Mouse (Mus musculus) monocyte, adult 5-6 weeks (primary cell): ENCODE measurements at regions not wholly inside any gene's neighbourhood (a gene's known extent, or its start where the extent isn't known, plus 50 kb on each side); places are given as distances from the start of the nearest gene placed in this dataset.

ENCODE experiments used
- ATAC-seq: fragments of 153-309, 156-312 bp; replicated peaks from 2 replicates; pipeline ENCODE4 v1.8.0; 2017; ENCODE audit warnings: mild to moderate bottlenecking; ENCODE audit not compliant: low TSS enrichment, insufficient number of reproducible peaks, severe bottlenecking, poor library complexity, low FRiP score

DNA sequence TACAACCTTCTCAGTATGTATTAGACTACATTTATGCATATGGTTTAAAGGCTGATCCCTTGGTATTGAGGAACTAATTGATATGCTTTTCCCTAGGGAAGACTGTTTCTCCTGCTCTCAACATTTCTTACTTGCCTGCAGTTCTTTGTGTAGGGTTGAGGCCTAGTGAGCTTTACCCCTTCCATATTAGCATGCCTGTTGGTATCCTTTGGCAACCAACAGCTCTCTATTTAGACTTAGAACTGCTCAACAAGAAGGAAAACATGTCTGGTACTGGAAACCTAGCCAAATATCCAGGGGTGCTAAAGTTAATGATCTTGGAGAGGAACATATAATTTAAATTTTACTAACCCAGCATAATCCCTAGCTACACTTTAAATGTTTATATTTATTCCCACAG, 270.9 kb upstream of the Tmem161b start:
- no peak for ATAC-seq

GRCm38 (mm10) chr13:83951808-83952207, 270.3 kb upstream of the Tmem161b start:
- ATAC-seq, result no peak

GRCm38 (mm10) chr13:83952353-83952752, 269.7 kb upstream of the Tmem161b start:
- no peak for ATAC-seq

- ATAC-seq, result no peak
These were observed 269.2 kb upstream of the Tmem161b start for GRCm38 (mm10) chr13:83952862-83953261.

DNA sequence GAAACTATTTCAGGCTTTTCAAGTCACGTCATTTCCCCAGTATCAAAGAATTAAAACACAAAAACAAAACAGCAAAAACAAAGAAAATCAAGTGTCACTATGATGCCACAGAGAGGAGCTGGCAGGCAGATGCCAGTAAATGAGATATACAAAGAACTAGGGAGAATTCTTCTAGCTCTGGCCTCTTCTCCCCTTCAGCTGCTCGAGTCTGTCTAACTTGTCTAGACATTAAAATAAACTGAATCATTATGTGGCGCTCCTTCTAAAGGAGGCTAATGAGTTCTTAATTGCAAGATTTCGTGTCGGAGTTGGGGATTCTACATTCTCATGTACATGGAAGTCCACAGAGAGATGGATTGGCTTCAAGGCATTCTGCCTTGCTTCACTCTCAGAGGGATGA, 266.4 kb upstream of the Tmem161b start:
- no peak for ATAC-seq

DNA sequence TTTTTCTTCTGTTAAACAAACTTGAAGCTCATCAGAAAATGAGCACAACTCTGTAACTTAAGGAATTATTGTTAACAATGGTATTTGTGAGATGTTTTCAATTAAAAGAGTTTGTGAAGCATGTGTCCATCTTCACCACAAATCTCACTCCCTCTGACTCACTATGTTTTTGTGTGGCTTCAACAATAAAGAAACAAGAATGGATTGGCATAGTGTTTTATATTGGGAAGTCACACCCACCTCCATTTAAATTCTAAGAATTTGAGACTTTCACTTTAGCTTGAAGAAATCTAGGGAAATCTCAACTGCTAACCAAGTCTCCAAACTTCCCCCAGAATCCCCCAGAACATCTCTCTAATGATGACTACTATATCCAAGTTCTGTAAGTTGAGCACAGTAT, 243.6 kb upstream of the Tmem161b start:
- ATAC-seq, result no peak

GRCm38 (mm10) chr13:83979535-83979934, 242.6 kb upstream of the Tmem161b start:
- ATAC-seq, result no peak

DNA sequence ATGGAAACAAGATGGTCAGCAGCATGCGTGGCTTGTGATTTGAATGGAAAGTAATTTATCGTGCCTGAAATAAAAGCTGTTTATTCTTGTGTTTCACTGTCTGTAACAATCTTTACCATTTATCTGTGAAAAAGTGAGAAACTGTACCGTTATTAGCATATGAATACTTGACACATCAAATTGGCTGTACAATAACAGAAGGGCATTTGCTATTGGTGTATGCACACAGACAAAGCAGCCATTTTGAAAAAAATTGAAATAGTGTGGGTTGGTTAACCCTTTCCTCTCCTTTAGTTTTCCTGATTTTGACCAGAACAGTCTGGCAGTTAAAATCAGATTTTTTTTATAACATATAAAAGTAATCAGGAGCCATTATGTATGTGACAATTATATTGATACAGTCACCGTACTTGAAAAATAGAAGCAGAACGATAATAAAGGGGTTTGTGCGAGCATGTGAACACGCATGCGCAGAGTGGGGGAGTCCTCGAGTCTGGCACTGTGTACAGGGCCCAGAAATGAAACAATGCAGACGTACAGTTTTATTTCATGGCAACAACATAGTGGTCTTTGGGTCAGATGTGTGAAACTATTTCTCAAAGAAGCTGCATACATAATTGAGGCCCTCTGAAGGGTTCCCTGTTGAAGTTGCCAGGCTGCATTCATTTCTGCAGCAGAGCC, 237.3 kb upstream of the Tmem161b start:
- no peak for ATAC-seq

DNA sequence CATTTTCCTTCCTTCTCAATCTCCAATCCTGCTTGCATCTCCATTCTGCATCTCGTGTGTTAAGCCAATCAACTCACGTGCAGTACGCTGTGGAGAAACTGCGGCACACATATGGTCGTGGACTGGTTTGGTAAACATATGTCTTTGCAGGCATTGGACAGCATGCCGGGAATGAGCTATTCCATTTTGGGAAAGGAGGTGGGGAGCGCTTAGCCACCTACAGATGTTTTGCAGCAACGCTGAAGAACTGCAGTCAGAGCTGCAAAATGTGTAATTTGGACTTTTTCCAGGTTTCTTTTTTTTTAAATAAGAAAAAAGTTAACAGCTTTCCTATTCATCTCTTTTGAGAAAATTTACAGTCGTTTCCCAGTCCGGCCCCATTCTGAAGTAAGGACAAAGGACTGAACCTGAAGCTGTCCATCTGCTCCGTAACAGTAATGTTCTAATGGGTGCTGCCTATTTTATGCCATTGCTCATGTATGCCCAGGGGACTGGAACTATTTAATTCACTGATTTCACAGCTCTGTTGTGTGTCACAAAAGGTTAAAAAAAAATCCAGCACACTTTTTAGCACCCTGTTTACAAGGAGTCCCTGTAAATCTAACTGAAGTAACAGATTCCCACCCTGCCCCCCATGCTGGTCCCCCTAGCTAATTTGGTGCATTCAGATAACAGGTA, 234.2 kb upstream of the Tmem161b start:
- ATAC-seq, result no peak

DNA sequence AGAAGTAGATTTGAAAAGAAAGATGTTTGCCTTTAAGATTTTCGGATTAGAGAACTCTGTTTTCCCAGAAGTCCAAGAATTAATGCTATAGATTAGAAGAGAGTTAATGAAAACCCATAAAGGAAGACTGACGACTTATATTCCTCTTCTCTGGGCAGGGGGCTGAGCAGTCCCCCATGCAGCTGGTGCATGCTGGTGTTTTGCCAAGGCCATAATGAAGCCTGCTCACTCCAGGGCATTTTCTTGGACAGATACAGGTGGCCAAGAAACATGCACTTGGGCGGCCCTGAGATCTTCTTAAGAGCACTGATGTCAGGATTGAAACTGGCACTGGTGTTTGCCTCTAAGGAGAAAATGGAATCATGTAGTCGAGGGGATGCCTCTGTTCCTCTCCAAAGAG, 233.6 kb upstream of the Tmem161b start:
- ATAC-seq, result no peak

DNA sequence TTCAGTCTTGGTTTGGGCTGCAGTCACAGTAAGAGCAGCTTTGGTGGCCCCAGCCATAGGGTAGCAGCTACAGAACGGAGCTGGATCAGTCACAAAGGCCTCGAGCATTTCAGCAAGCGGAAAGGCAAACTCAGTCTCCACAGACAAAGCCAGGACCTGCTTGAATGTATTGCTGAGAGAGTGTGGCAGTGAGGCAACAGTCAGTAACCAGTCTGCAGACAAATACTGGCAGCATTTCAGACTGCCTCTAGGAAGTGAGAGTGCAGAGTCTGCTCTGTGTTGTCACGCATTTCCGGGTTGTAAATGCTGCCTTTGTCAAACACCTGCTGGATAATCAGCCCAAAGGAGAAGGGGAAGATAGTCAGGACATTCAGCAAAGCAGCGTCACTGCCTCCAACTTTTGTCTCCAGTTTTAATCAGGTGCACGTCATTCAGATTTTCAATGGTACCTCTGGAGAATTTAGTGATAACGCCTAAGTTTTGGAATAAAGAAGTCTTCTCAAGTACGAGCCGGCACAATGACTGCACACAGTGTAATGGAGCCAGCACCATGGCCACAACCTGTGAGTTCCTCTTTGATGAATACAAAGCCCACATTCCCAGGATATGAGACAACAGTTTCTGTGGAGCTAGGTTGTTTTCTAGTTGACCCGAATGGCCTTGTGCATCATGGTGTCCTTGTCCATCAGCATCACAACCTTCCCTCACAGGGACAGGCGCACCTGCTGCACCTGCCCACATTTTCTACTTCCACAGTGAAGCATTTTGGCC, 224.3 kb upstream of the Tmem161b start:
- ATAC-seq, result no peak

DNA sequence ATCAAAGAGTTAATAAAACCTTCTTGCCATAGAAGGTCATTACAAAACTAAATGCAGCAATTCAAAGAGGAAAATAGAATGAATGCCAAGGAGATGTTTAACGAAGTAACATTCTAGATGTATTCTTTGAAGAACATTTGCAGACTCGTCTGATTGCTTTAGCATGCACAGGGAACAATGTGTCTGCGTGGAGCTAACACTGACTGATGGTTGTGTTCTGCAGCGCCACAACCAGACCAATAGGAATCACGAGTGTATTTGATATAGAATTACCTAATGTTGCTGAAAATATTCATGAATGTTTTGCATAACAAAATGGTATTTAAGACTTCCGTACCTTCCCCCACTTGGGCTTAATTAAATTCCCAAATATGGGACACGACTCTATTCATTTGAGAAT, 200.3 kb upstream of the Tmem161b start:
- ATAC-seq, result no peak

- no peak for ATAC-seq
These were observed 199.1 kb upstream of the Tmem161b start for GRCm38 (mm10) chr13:84023021-84023420.

DNA sequence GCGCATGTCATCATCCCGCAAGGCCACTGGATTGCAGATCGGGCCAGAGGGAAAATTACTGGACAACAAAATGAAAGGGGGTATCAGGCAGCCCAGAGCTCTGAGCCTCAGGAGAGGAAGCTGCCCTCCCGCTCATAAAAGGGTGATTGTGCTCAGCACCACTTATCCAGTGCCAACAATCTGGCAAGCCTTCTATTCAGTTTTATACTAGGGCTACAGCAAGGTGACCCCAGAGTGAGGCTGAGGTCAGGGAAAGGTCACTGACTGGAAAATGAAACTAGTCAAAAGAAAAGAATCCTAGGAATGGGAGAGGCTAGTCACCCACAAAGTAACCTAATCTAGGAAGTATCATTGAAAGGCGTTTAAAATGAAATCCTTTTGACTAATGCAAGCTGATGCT, 198.5 kb upstream of the Tmem161b start:
- no peak for ATAC-seq

DNA sequence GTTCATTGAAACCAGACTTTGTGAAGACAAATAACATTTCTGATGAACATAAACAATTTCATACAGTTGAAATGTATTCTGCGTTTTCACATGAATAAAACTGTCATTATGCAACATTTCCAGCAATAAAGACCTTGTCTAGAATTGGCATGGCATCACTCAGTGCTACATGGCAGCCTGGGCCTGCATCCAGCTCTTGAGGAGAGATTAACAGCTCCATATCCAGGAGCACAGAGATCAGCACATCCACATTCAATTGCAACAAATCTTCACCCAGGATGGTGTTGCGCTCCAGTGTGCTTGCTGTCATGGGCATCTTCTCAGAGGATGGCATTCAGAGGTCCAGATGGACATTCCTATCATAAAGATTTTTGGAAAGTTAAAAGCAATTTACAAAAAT, 196.7 kb upstream of the Tmem161b start:
- ATAC-seq, result no peak

DNA sequence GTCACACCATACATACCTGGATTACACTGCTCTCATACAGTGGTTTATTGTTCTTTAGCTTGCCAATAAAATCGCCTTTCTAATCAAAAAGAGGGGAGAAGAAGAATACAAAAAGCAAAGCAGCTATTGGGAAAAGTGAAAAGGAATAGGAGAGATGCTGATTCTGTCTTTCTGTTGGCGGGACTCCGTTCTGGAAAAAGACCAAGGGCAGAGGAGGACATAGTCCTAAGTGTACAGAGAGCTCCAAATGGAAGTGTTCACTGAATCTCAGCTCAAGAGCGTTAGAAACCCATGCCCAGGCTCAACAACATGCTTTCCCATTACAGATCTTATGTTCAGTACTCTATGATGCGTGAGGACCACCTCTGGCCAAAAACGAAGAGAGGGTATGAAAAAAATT, 174.4 kb upstream of the Tmem161b start:
- no peak for ATAC-seq

- no peak for ATAC-seq
These were observed 169.9 kb upstream of the Tmem161b start for GRCm38 (mm10) chr13:84052221-84052620.

DNA sequence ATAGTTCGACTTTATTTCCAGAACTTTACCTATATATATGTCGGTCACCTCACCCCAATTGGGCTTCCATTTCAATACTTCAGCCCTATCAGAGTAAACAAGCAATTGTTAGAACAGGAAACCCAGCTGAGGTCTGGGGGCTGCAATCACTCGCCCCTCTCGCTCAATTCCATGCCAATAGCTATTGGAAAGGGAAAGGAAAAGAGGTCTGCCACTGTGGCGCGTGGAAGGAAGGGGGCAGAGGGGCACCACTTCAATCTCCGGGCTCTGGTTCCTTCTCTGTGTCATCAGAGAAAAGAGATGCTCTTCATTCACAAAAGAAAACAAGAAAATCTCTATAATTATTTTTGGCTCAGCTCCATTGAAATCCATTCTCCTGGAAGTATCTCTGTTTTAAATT, 167.1 kb upstream of the Tmem161b start:
- ATAC-seq, result no peak

- no peak for ATAC-seq
These were observed 166.5 kb upstream of the Tmem161b start for GRCm38 (mm10) chr13:84055576-84055975.

DNA sequence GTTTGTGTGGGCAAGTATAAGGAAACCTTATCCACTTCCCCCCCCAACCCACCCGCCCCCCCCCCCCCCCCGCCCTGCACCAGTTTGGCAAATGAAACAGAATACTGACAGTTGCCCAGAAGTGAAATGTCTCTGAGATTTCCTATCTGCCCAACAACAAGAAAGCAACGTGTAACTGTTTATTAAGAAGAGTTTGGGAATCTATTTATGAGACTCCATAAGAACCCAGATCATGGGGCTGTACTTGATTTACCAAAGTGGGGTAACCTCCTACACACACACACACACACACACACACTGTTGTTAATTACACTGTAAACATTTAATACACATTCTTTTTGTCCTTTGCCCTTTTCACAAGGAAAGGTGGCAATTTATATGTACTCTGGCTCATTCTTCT, 165.6 kb upstream of the Tmem161b start:
- ATAC-seq, result no peak
